Mouse (Mus musculus): ENCODE data around the gene Smad3.

DNA sequence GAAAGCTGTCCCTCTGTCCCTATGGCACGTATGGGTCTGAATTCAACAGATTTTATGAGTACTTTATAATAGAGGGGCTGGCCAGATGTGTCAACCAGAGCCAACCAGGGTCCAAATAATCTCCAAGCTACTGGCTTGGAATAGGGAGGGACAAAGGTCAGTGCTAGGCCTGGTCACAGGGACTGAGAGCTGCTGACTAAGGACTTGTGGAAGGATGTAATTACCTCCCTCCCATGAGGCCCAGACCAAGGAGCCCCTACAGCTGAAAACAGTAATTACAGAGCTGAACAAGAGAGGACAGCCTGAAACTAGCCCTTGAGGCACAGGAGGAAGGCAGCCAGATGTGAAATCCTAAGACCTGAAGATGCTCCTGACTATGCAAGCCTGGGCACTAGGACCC is 89.2 kb downstream of the Smad3 start:
- TF ChIP-seq KAT2A (conservative IDR thresholded peaks at IDR 0.05; ENCODE audit: low read depth, low read length) (no peak), USF1 (IDR thresholded peaks at IDR 0.05; ENCODE audit: low read depth, low read length) (no peak), CTCF (IDR thresholded peaks at IDR 0.05 in 2 of 3, conservative IDR thresholded peaks at IDR 0.05 in 1 of 3; ENCODE audit: control insufficient read depth in 1 of 3, insufficient read depth in 1 of 3, low read depth in 2 of 3, low read length in 3 of 3, poor library complexity in 1 of 3, severe bottlenecking in 1 of 3) (no peak), MEF2A (IDR thresholded peaks at IDR 0.05; ENCODE audit: extremely low read depth, insufficient replicate concordance, low read depth, low read length, poor library complexity, severe bottlenecking) (no peak), NRF1 (IDR thresholded peaks at IDR 0.05; ENCODE audit: insufficient read depth, low read depth, low read length, poor library complexity, severe bottlenecking) (no peak), ZKSCAN1 (IDR thresholded peaks at IDR 0.05; ENCODE audit: low read depth, low read length) (no peak), RCOR1 (IDR thresholded peaks at IDR 0.05; ENCODE audit: low read depth, low read length) (no peak), E2F4 (IDR thresholded peaks at IDR 0.05; ENCODE audit: borderline replicate concordance, low read depth, low read length) (no peak), ELF1 (IDR thresholded peaks at IDR 0.05; ENCODE audit: low read depth, low read length) (no peak), SMC3 (IDR thresholded peaks at IDR 0.05; ENCODE audit: low read depth, low read length) (no peak)
